Mouse (Mus musculus) cortical plate, adult 2 months (tissue): ENCODE measurements around the gene Itga5.

Source experiments
- CTCF ChIP-seq: fragments of 200-500 bp; IDR thresholded peaks from 2 replicates; pipeline ENCODE4 v1.5.1; 2011; ENCODE audit warnings: mild to moderate bottlenecking, control low read depth, low read length; ENCODE audit not compliant: insufficient read depth; ENCODE audit errors: extremely low read depth
- POLR2A ChIP-seq: fragments of 200-500 bp; IDR thresholded peaks from 2 replicates; pipeline ENCODE4 v1.6.1; 2011; ENCODE audit warnings: mild to moderate bottlenecking, low read length, control low read depth; ENCODE audit not compliant: insufficient read depth; ENCODE audit errors: extremely low read depth

GRCm38 (mm10) chr15:103310365-103310910 lies 56.1 kb downstream of the Itga5 start, which contains the start of gene Gpr84:
- no peak for TF ChIP-seq CTCF
- no peak for TF ChIP-seq POLR2A
